Mouse (Mus musculus): ENCODE measurements around the gene Hdac10. TPM values are rescaled to one million over a fixed set of nuclear protein-coding genes. Genes with fewer than 3 reads are reported as not detected.
A peak's percentile ranks its signal among the peaks of the same experiment; 100 is the strongest.

Gene Hdac10
- polyA plus RNA-seq, 1 experiment from 2014 or later: 15.5 TPM

DNA sequence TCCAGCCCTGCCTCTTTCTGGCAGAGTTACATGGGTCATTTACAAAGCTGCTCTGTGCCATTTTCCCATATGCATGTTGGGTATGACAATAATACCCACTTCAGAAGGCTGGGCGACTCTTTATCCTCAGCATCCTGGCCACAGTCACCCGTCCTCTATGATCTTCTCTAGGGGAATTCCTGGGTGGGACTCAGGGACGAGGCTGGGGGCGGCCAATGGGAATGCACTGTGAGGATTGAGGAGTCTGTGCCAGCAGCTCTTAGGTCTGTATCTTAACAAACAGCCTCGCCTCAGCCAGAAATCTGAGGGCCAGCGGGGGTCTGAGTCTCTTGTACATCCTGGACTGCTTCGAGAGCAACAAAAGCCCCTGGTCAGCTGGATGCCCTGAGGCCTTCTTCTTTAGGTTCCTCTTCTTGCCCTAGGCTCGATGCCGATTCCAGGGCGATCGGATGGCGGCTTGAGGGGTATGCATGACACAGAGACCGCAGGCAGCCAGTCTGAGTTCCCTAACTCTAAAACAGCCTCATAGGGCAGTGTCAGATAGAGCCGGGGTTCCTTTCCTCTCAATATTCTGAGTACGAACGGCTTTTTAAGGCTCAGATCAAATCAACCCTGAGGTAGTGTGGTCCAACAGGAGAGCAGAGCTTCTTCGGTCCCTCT, 43.9 kb upstream of the Hdac10 start:
- peak overlapping the region; percentile 100 for H3K4me2 ChIP-seq (ENCODE audit: low read depth, low read length)
- peak overlapping the region; percentile 73 for H3K27ac ChIP-seq (replicated peaks; ENCODE audit: low read depth, low read length)
- no peak for DNase-seq (ENCODE audit: low spot score)
- no peaks in the 10 kb centered on the region for H3K27me3 ChIP-seq (replicated peaks; ENCODE audit: control insufficient read depth, insufficient read depth, low read length)
- H3K36me3 ChIP-seq (ENCODE audit: control insufficient read depth, insufficient read depth, low read length): peaks cover 17% of the 10 kb centered on the region
- H3K9me3 ChIP-seq (ENCODE audit: control insufficient read depth, low read length): no peaks in the 10 kb centered on the region
- peaks cover 70% of the 10 kb centered on the region for H3K4me1 ChIP-seq (ENCODE audit: control insufficient read depth, insufficient read depth, low read length)
- no peak for ATAC-seq (ENCODE audit: low read depth)
- H3K4me3 ChIP-seq (ENCODE audit: low read depth, low read length): peak overlapping the region; percentile 58
- 29% methylated on average over 17 of the region's 17 CpGs for WGBS
- H3K9ac ChIP-seq (ENCODE audit: low read depth, low read length): peak overlapping the region; percentile 76

DNA sequence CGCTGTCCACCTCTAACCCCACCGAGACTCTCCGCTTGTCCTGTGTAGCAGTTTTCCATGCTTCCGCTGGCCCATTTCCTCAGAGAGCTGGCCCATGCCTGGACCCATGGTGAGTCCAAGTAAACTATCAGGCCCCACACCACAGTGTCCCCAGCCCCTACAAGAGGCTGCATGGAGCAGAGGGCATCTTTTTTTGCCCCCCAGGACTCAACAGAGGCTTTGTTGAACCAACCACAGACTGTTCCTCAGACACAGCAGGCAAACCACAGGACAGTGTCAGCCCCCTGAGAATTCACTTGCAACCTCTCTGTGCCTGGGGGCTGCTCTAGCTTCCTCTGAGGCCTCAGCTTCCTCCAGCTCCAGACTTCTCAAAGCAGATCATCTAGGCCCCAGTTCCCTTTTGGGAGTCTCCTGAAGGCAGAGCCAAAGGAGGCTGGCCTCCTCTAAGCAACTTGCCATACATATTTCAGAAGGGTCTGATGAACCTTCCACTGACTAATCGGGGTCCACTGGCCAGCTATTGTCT, 43.1 kb upstream of the Hdac10 start:
- no peak overlapping the region for H3K9ac ChIP-seq (ENCODE audit: low read depth, low read length)
- no peak overlapping the region; the same call in 1 of the 2 replicates for H3K4me2 ChIP-seq (ENCODE audit: low read depth, low read length)
- peaks cover 62% of the 10 kb centered on the region for H3K4me1 ChIP-seq (ENCODE audit: control insufficient read depth, insufficient read depth, low read length)
- no peak for DNase-seq (ENCODE audit: low spot score)
- H3K27ac ChIP-seq (replicated peaks; ENCODE audit: low read depth, low read length): no peak overlapping the region
- no peak overlapping the region for H3K4me3 ChIP-seq (ENCODE audit: low read depth, low read length)
- no peaks in the 10 kb centered on the region for H3K9me3 ChIP-seq (ENCODE audit: control insufficient read depth, low read length)
- 87% methylated on average over 5 of the region's 5 CpGs for WGBS
- peaks cover 25% of the 10 kb centered on the region for H3K36me3 ChIP-seq (ENCODE audit: control insufficient read depth, insufficient read depth, low read length)
- H3K27me3 ChIP-seq (replicated peaks; ENCODE audit: control insufficient read depth, insufficient read depth, low read length): no peaks in the 10 kb centered on the region
- ATAC-seq (ENCODE audit: low read depth): no peak

DNA sequence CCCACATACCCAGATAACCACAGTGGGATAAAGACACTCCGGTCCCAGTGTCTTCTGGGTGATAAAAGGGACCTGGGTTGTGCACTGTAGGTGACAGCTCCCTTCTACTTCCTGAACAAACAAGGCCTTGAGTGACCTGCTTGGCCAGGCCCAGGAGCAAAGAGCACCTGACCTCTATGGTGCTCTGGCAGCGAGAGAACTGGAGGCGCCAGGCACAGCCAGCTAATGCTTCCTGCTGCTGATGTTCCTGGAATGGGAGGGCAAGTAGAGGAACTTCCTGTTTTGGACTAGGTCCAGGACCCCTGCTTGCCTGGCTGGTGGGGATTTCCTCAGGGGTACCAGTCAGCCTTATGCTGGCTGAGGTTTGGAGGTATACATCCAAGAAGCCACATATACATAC, 41.6 kb upstream of the Hdac10 start:
- H3K9ac ChIP-seq (ENCODE audit: low read depth, low read length): no peak overlapping the region
- peaks cover 53% of the 10 kb centered on the region for H3K4me1 ChIP-seq (ENCODE audit: control insufficient read depth, insufficient read depth, low read length)
- H3K36me3 ChIP-seq (ENCODE audit: control insufficient read depth, insufficient read depth, low read length): peaks cover 40% of the 10 kb centered on the region
- DNase-seq (ENCODE audit: low spot score) (no peak), ATAC-seq (ENCODE audit: low read depth) (no peak)
- H3K4me3 ChIP-seq (ENCODE audit: low read depth, low read length): no peak overlapping the region
- peak overlapping the region; percentile 37; the same call in 1 of the 2 replicates for H3K4me2 ChIP-seq (ENCODE audit: low read depth, low read length)
- H3K27ac ChIP-seq (replicated peaks; ENCODE audit: low read depth, low read length): peak overlapping the region; percentile 59
- no peaks in the 10 kb centered on the region for H3K27me3 ChIP-seq (replicated peaks; ENCODE audit: control insufficient read depth, insufficient read depth, low read length)
- H3K9me3 ChIP-seq (ENCODE audit: control insufficient read depth, low read length): no peaks in the 10 kb centered on the region
- 42% methylated on average over 3 of the region's 3 CpGs for WGBS

DNA sequence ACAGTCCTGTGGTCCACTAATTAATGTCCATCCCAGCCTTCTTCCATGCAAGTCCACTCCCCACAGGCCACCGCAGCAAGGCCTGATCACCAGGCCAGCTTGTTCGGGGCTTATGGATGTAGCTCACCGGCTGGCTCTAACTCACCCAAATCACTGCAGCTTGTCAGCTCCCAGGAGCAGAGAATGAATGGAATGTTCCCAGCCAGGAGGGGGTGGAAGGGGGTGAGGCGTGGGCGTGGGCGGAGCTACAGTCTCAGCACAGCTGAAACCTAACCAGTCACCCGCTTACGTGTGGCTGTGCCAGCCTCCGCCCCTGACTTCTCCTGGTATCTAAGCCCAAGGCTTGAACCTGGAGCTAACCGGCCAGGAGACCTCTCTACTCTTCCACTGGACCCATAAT, 40.9 kb upstream of the Hdac10 start:
- Histone ChIP-seq H3K9ac (ENCODE audit: low read depth, low read length) (peak overlapping the region; percentile 38; the same call in 1 of the 2 replicates), H3K4me1 (ENCODE audit: control insufficient read depth, insufficient read depth, low read length) (peaks cover 50% of the 10 kb centered on the region), H3K36me3 (ENCODE audit: control insufficient read depth, insufficient read depth, low read length) (peaks cover 47% of the 10 kb centered on the region), H3K4me3 (ENCODE audit: low read depth, low read length) (peak overlapping the region; percentile 1), H3K27ac (replicated peaks; ENCODE audit: low read depth, low read length) (peak overlapping the region; percentile 59), H3K4me2 (ENCODE audit: low read depth, low read length) (peak overlapping the region; percentile 37), H3K27me3 (replicated peaks; ENCODE audit: control insufficient read depth, insufficient read depth, low read length) (no peaks in the 10 kb centered on the region), H3K9me3 (ENCODE audit: control insufficient read depth, low read length) (no peaks in the 10 kb centered on the region)
- DNase-seq (ENCODE audit: low spot score): peak; percentile 95
- peak; percentile 84 for ATAC-seq (ENCODE audit: low read depth)
- 3% methylated on average over 8 of the region's 10 CpGs for WGBS

DNA sequence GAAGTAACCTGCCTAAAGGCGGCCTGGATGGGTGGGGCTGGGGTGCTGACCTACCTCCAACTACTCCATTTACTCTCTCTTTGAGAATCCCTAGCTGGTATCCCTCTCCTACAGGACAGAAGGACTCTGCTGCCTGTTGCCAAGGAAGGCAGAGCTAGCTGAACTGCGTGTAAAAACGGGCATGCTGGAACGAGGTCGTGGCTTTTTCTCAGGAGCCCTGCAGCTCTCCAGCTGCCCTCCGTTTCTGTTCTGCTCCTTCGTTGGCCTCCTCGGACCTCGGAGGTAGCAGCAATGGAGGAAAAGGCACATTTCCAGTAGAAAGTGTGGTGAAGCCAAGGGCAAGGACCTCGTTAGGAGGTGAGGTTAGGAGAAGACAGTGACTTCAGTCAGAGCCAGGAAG, 40.4 kb upstream of the Hdac10 start:
- Histone ChIP-seq H3K4me3 (ENCODE audit: low read depth, low read length) (peak overlapping the region; percentile 1), H3K9ac (ENCODE audit: low read depth, low read length) (peak overlapping the region; percentile 38)

DNA sequence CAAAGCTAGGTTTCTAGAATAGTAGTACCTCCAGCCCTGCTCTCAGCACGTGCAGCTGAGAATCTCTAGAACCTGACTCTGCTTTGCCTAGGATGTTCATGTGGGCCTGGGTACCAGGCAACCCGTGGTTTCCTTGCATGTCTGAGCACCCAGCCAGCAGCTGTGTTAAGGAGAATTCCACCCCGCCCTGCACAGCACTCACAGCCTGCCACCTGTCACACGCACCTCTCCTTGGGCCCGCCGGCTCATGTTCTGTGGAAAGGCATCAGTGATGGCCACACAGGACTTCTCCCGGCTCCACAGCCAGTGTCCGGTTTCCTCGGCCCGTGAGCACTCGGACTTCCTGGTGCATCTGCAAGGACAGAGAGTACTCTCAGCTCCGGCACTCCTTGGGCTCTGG, 37.0 kb upstream of the Hdac10 start:
- no peak overlapping the region for H3K4me2 ChIP-seq (ENCODE audit: low read depth, low read length)
- H3K4me3 ChIP-seq (ENCODE audit: low read depth, low read length): no peak overlapping the region
- no peak overlapping the region for H3K9ac ChIP-seq (ENCODE audit: low read depth, low read length)
- H3K27ac ChIP-seq (replicated peaks; ENCODE audit: low read depth, low read length): no peak overlapping the region
- no peak for ATAC-seq (ENCODE audit: low read depth)
- DNase-seq (ENCODE audit: low spot score): no peak
- no peaks in the 10 kb centered on the region for H3K27me3 ChIP-seq (replicated peaks; ENCODE audit: control insufficient read depth, insufficient read depth, low read length)
- 88% methylated on average over 12 of the region's 12 CpGs for WGBS
- no peaks in the 10 kb centered on the region for H3K9me3 ChIP-seq (ENCODE audit: control insufficient read depth, low read length)
- peaks cover 16% of the 10 kb centered on the region for H3K4me1 ChIP-seq (ENCODE audit: control insufficient read depth, insufficient read depth, low read length)
- H3K36me3 ChIP-seq (ENCODE audit: control insufficient read depth, insufficient read depth, low read length): peaks cover 86% of the 10 kb centered on the region

More for the DNA sequence above, 40.4 kb upstream of the Hdac10 start:
- Histone ChIP-seq H3K9me3 (ENCODE audit: control insufficient read depth, low read length) (no peaks in the 10 kb centered on the region), H3K27me3 (replicated peaks; ENCODE audit: control insufficient read depth, insufficient read depth, low read length) (no peaks in the 10 kb centered on the region), H3K27ac (replicated peaks; ENCODE audit: low read depth, low read length) (peak overlapping the region; percentile 59), H3K4me2 (ENCODE audit: low read depth, low read length) (peak overlapping the region; percentile 37), H3K4me1 (ENCODE audit: control insufficient read depth, insufficient read depth, low read length) (peaks cover 44% of the 10 kb centered on the region), H3K36me3 (ENCODE audit: control insufficient read depth, insufficient read depth, low read length) (peaks cover 52% of the 10 kb centered on the region)
- no peak for DNase-seq (ENCODE audit: low spot score)
- ATAC-seq (ENCODE audit: low read depth): no peak
- WGBS: 49% methylated on average over 10 of the region's 10 CpGs

DNA sequence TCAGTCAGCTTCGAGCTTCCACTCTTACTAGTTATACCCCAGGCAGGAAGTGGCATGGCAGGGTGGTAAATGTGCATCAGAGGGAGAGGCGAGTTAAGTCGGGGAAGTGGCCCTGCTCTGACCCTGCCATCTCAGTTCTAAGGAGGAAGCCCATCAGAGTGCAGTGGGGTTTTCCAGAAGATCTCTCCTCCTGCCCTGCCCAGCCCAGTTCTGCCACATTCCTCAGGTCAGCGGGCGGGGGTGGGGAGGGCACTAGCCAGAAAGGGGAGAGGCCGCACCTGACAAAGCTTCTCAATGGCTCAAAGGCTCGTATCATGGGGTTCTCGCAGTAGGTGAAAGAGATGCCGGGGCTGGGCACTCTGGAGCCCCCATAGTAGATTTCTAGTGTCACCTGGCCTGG, 32.9 kb upstream of the Hdac10 start:
- 89% methylated on average over 7 of the region's 9 CpGs for WGBS
- DNase-seq (ENCODE audit: low spot score): no peak

DNA sequence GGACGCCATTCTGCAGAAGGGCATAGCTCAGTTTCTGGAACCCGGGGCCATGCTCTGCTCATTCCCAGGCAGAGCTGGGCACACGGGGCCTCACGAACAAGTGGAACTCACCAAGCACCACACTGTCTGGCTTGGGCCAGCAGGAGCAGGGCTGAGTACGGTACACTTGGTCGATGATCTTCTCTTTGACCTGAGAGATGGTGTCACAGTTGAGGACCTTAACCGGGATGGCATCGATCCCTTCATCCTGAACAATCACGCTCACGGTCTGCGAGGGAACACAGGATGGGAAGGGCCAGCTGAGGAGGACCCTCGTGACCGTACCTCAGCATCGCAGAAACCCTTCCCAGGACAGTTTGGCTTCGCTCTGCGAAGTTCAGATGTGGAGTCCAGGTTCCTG, 30.0 kb upstream of the Hdac10 start:
- Histone ChIP-seq H3K4me3 (ENCODE audit: low read depth, low read length) (no peak overlapping the region), H3K4me1 (ENCODE audit: control insufficient read depth, insufficient read depth, low read length) (no peaks in the 10 kb centered on the region), H3K4me2 (ENCODE audit: low read depth, low read length) (no peak overlapping the region), H3K27ac (replicated peaks; ENCODE audit: low read depth, low read length) (no peak overlapping the region), H3K9ac (ENCODE audit: low read depth, low read length) (no peak overlapping the region), H3K9me3 (ENCODE audit: control insufficient read depth, low read length) (no peaks in the 10 kb centered on the region), H3K27me3 (replicated peaks; ENCODE audit: control insufficient read depth, insufficient read depth, low read length) (no peaks in the 10 kb centered on the region), H3K36me3 (ENCODE audit: control insufficient read depth, insufficient read depth, low read length) (peaks cover 100% of the 10 kb centered on the region)
- ATAC-seq (ENCODE audit: low read depth): no peak
- no peak for DNase-seq (ENCODE audit: low spot score)
- 94% methylated on average over 16 of the region's 16 CpGs for WGBS

More for the DNA sequence above, 32.9 kb upstream of the Hdac10 start:
- Histone ChIP-seq H3K4me1 (ENCODE audit: control insufficient read depth, insufficient read depth, low read length) (no peaks in the 10 kb centered on the region), H3K27me3 (replicated peaks; ENCODE audit: control insufficient read depth, insufficient read depth, low read length) (no peaks in the 10 kb centered on the region), H3K4me2 (ENCODE audit: low read depth, low read length) (no peak overlapping the region), H3K4me3 (ENCODE audit: low read depth, low read length) (no peak overlapping the region), H3K9ac (ENCODE audit: low read depth, low read length) (no peak overlapping the region), H3K36me3 (ENCODE audit: control insufficient read depth, insufficient read depth, low read length) (peaks cover 100% of the 10 kb centered on the region), H3K27ac (replicated peaks; ENCODE audit: low read depth, low read length) (no peak overlapping the region), H3K9me3 (ENCODE audit: control insufficient read depth, low read length) (no peaks in the 10 kb centered on the region)
- peak; percentile 20; the same call in 1 of the 2 replicates for ATAC-seq (ENCODE audit: low read depth)

DNA sequence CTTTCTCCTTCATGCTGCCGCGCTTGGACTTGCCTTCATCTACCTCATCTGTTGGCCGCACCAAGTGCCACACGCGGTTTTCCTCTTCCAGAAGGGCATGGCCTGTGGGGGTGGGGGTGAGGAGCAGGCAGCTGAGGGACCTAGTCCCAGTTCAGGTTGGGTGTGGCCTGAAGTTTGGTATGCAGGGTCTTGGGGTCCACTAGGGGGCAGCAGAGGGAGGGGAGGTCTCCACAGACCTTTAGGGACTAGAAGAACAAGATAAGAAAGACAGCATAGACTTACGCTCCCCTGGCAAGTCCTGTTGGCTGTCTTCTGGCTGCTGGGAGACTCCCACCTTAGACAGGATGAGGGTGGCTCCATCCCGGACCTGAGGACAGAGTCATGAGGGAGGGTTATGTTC, 29.5 kb upstream of the Hdac10 start:
- ATAC-seq (ENCODE audit: low read depth) (no peak), DNase-seq (ENCODE audit: low spot score) (peak; percentile 80)
- Histone ChIP-seq H3K4me2 (ENCODE audit: low read depth, low read length) (no peak overlapping the region), H3K9me3 (ENCODE audit: control insufficient read depth, low read length) (no peaks in the 10 kb centered on the region), H3K27ac (replicated peaks; ENCODE audit: low read depth, low read length) (no peak overlapping the region), H3K27me3 (replicated peaks; ENCODE audit: control insufficient read depth, insufficient read depth, low read length) (no peaks in the 10 kb centered on the region), H3K4me1 (ENCODE audit: control insufficient read depth, insufficient read depth, low read length) (no peaks in the 10 kb centered on the region), H3K4me3 (ENCODE audit: low read depth, low read length) (no peak overlapping the region), H3K36me3 (ENCODE audit: control insufficient read depth, insufficient read depth, low read length) (peaks cover 97% of the 10 kb centered on the region), H3K9ac (ENCODE audit: low read depth, low read length) (no peak overlapping the region)
- 68% methylated on average over 7 of the region's 7 CpGs for WGBS

Measured in embryonic facial prominence, embryonic 14.5 days (tissue).